Mouse (Mus musculus) frontal cortex, postnatal 36 days (tissue): ENCODE results near the gene Anks1b.

Experiments used
- DNase-seq, 2 experiments: peaks; one replicate each; pipeline ENCODE4 v3.0.0; 2022; ENCODE audit warnings: low spot score in 2 of 2

Anks1b gene

GRCm38 (mm10) chr10:90670291-90670690 is 797.0 kb downstream of the Anks1b start:
- no peak for DNase-seq

- DNase-seq = no peak
Observed at GRCm38 (mm10) chr10:90672135-90672534, 798.8 kb downstream of the Anks1b start.

GRCm38 (mm10) chr10:90674362-90674761 is 801.1 kb downstream of the Anks1b start:
- peak; percentile 80 to 89 for DNase-seq

GRCm38 (mm10) chr10:90677421-90677820 is 804.1 kb downstream of the Anks1b start:
- peak in 1 of 2 experiments; percentile 63 for DNase-seq

GRCm38 (mm10) chr10:90679713-90680470 is 806.6 kb downstream of the Anks1b start:
- DNase-seq = peak; percentile 48 to 77

- DNase-seq = no peak
Observed at GRCm38 (mm10) chr10:90683813-90684212, 810.5 kb downstream of the Anks1b start.

- DNase-seq = no peak
Observed at GRCm38 (mm10) chr10:90685367-90685766, 812.1 kb downstream of the Anks1b start.

- DNase-seq = no peak
Observed at GRCm38 (mm10) chr10:90688153-90688552, 814.8 kb downstream of the Anks1b start.

- DNase-seq = peak in 1 of 2 experiments; percentile 15
Observed at GRCm38 (mm10) chr10:90688696-90689252, 815.5 kb downstream of the Anks1b start.

- DNase-seq = peak; percentile 71 to 81
Observed at GRCm38 (mm10) chr10:90689854-90690513, 816.7 kb downstream of the Anks1b start.

- peak; percentile 62 to 74 for DNase-seq
Observed at GRCm38 (mm10) chr10:90696687-90697086, 823.4 kb downstream of the Anks1b start.

GRCm38 (mm10) chr10:90697413-90697812 is 824.1 kb downstream of the Anks1b start:
- no peak for DNase-seq

- peak in 1 of 2 experiments; percentile 35 for DNase-seq
Observed at GRCm38 (mm10) chr10:90699211-90699610, 825.9 kb downstream of the Anks1b start.

- DNase-seq = peak; percentile 72 to 87
Observed at GRCm38 (mm10) chr10:90704602-90705001, 831.3 kb downstream of the Anks1b start.

GRCm38 (mm10) chr10:90708822-90709601 is 835.7 kb downstream of the Anks1b start:
- DNase-seq = no peak

GRCm38 (mm10) chr10:90709602-90709931 is 836.3 kb downstream of the Anks1b start:
- DNase-seq = no peak

GRCm38 (mm10) chr10:90717961-90718360 is 844.7 kb downstream of the Anks1b start:
- no peak for DNase-seq

GRCm38 (mm10) chr10:90718684-90719083 is 845.4 kb downstream of the Anks1b start:
- DNase-seq = no peak

- no peak for DNase-seq
Observed at GRCm38 (mm10) chr10:90719996-90720395, 846.7 kb downstream of the Anks1b start.

- peak; percentile 63 to 67 for DNase-seq
Observed at GRCm38 (mm10) chr10:90723071-90723494, 849.8 kb downstream of the Anks1b start.

- peak; percentile 46 to 68 for DNase-seq
Observed at GRCm38 (mm10) chr10:90723941-90724341, 850.6 kb downstream of the Anks1b start.

- no peak for DNase-seq
Observed at GRCm38 (mm10) chr10:90724931-90725330, 851.6 kb downstream of the Anks1b start.
